Mouse (Mus musculus) cortical plate, adult 2 months (tissue): Measurements from ENCODE around the gene Hsdl1.

Experiments used
- CTCF ChIP-seq: fragments of 200-500 bp; IDR thresholded peaks from 2 replicates; pipeline ENCODE4 v1.5.1; 2011; ENCODE audit warnings: mild to moderate bottlenecking, control low read depth, low read length; ENCODE audit not compliant: insufficient read depth; ENCODE audit errors: extremely low read depth
- POLR2A ChIP-seq: fragments of 200-500 bp; IDR thresholded peaks from 2 replicates; pipeline ENCODE4 v1.6.1; 2011; ENCODE audit warnings: mild to moderate bottlenecking, low read length, control low read depth; ENCODE audit not compliant: insufficient read depth; ENCODE audit errors: extremely low read depth

DNA sequence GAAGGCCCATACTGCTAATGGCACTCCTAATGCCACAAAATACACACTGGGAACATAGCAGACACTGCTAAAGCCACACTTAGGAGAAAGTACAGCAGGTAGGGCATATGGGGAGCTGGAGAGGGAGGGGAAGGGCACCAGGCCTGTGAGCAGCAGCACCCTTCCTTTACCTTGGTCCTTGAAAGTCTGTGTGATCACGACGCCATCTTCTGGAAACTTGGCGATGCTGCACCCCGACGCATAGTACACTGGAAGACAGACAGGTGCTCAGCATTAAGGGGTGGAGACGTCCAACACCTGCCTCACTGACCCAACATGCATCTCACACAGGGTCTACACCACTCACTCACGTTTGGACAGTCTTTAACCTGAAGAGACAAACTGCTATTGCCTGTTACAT lies 54.9 kb downstream of the Hsdl1 start:
- TF ChIP-seq CTCF (peak; percentile 21; the same call in 1 of the 2 replicates), POLR2A (no peak)
